Mouse (Mus musculus): ENCODE results near the gene Myom1.
"Not testable (repeated sequence)": the region's sequence is repeated elsewhere in the genome, so short reads cannot be mapped to it uniquely, and the experiment has no call there.

DNA sequence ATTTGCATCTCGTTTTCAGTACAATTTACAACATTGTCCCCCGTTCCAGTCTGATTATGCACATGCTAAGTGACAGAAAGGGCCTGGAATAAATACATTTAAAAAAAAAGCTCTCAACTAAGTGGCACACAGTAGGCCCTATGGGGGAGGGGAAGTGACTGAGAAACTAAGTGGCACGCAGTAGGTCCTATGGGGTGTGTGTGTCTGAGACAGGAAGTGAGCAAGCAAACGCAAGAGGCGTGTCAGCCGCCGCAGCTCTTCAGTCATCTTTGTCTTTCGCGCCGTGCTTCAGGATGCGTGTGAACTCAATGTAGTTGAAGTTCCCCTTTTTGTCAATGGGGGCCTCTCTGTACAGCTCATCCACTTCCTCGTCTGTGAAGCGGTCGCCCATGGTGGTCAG lies 28.4 kb upstream of the Myom1 start:
- not testable (repeated sequence) for TF ChIP-seq GATA1, TAL1 (IDR thresholded peaks at IDR 0.05; ENCODE audit: low read length)

Measured in erythroblast, embryonic 14.5 days (primary cell).